Mouse (Mus musculus) intestine, embryonic 16.5 days (tissue): ENCODE results near the gene Zfp442. TPM values are rescaled to one million over a fixed set of nuclear protein-coding genes. Genes with fewer than 3 reads are reported as not detected.
"Not testable (repeated sequence)": the region's sequence is repeated elsewhere in the genome, so short reads cannot be mapped to it uniquely, and the experiment has no call there.

ENCODE experiments used
- ATAC-seq: fragments of 200-750 bp; cut with Nextera tagmentation; 2 replicates; pipeline ENCODE4 v1.8.0; 2017; ENCODE audit warnings: moderate TSS enrichment, moderate library complexity
- H3K27ac ChIP-seq: fragments of 300-500 bp; sonication (generic); 2 replicates; pipeline ENCODE4 v1.5.1; 2014; ENCODE audit warnings: mild to moderate bottlenecking, low read length
- H3K27me3 ChIP-seq: fragments of 300-500 bp; sonication (generic); replicated peaks from 2 replicates; pipeline ENCODE4 v1.6.1; 2014; ENCODE audit warnings: low read length, control low read depth, mixed read lengths; ENCODE audit not compliant: control insufficient read depth, insufficient read depth
- H3K36me3 ChIP-seq: fragments of 300-500 bp; sonication (generic); 2 replicates; pipeline ENCODE4 v1.6.1; 2014; ENCODE audit warnings: low read length, control low read depth; ENCODE audit not compliant: control insufficient read depth, insufficient read depth
- H3K4me1 ChIP-seq: fragments of 300-500 bp; sonication (generic); 2 replicates; pipeline ENCODE4 v1.6.1; 2014; ENCODE audit warnings: low read length, control low read depth, mixed read lengths; ENCODE audit not compliant: control insufficient read depth, insufficient read depth
- H3K4me2 ChIP-seq: fragments of 300-500 bp; sonication (generic); 2 replicates; pipeline ENCODE4 v1.6.1; 2014; ENCODE audit warnings: low read depth, low read length, control low read depth
- H3K4me3 ChIP-seq: fragments of 300-500 bp; sonication (generic); 2 replicates; pipeline ENCODE4 v1.5.1; 2014; ENCODE audit warnings: mild to moderate bottlenecking, low read length
- H3K9ac ChIP-seq: fragments of 300-500 bp; sonication (generic); 2 replicates; pipeline ENCODE4 v1.6.1; 2014; ENCODE audit warnings: low read depth, low read length
- H3K9me3 ChIP-seq: fragments of 300-500 bp; sonication (generic); 2 replicates; pipeline ENCODE4 v1.6.1; 2016; ENCODE audit warnings: low read length, control low read depth; ENCODE audit not compliant: control insufficient read depth
- WGBS: fragments of 180-500 bp; shearing (Covaris S2); extraction: QIAGEN DNeasy Blood & Tissue Kit; methylation state at CpG from one replicate; pipeline ENCODE4 v1.1.7; 2014; 5-methylcytosine and 5-hydroxymethylcytosine counted together
- polyA plus RNA-seq: library from polyadenylated mRNA; unstranded; fragments of >200 nt; fragmentation: Nextera tagmentation; extraction: Ambion mirVana; gene quantifications from 2 replicates; pipeline ENCODE4 v1.2.1, GENCODE M21; 2015

Zfp442 gene
- 4.8 and 5.7 TPM in 2 replicates for polyA plus RNA-seq

GRCm38 (mm10) chr2:150451180-150451919 is at the start of gene Zfp442:
Gene Zfp442, minus strand, starts transcription at chr2:150451486.
- H3K27ac ChIP-seq: peak within 1 kb of the TSS; percentile 59
- not testable (repeated sequence) for H3K27me3 ChIP-seq, H3K9me3 ChIP-seq, H3K4me1 ChIP-seq, H3K36me3 ChIP-seq
- H3K4me3 ChIP-seq: peak within 1 kb of the TSS; percentile 51
- peak within 1 kb of the TSS; percentile 51 for H3K4me2 ChIP-seq
- peak; percentile 100 for ATAC-seq
- peak within 1 kb of the TSS; percentile 60; the same call in 1 of the 2 replicates for H3K9ac ChIP-seq
- 2% methylated on average over 18 of the region's 18 CpGs for WGBS

- Histone ChIP-seq H3K4me2 (peak overlapping the region; percentile 52), H3K4me3 (peak overlapping the region; percentile 33)
- not testable (repeated sequence) for H3K9ac ChIP-seq, H3K4me1 ChIP-seq, H3K27ac ChIP-seq, H3K9me3 ChIP-seq, H3K27me3 ChIP-seq, H3K36me3 ChIP-seq, ATAC-seq
- WGBS: 37% methylated on average over 60 of the region's 60 CpGs
These were observed 49.1 kb upstream of the Zfp442 start for GRCm38 (mm10) chr2:150500124-150500973.

- Histone ChIP-seq H3K27ac (no peak overlapping the region), H3K4me3 (no peak overlapping the region), H3K4me1 (no peaks in the 10 kb centered on the region), H3K27me3 (no peaks in the 10 kb centered on the region), H3K9me3 (no peaks in the 10 kb centered on the region), H3K9ac (no peak overlapping the region), H3K36me3 (no peaks in the 10 kb centered on the region), H3K4me2 (no peak overlapping the region)
- WGBS: 78% methylated on average over 2 of the region's 2 CpGs
- ATAC-seq: no peak
These were observed 41.7 kb upstream of the Zfp442 start for GRCm38 (mm10) chr2:150493031-150493430.

- 69% methylated on average over 7 of the region's 8 CpGs for WGBS
- ATAC-seq, H3K9ac ChIP-seq, H3K27ac ChIP-seq, H3K4me1 ChIP-seq, H3K36me3 ChIP-seq, H3K4me3 ChIP-seq, H3K27me3 ChIP-seq, H3K4me2 ChIP-seq, H3K9me3 ChIP-seq: not testable (repeated sequence)
These were observed 33.9 kb upstream of the Zfp442 start, which contains the start of gene Zfp345 for GRCm38 (mm10) chr2:150484939-150485778. Gene Zfp345, minus strand, starts transcription at chr2:150485091.

GRCm38 (mm10) chr2:150439084-150439483 is 12.2 kb downstream of the Zfp442 start:
- H3K4me2 ChIP-seq, H3K9ac ChIP-seq, H3K36me3 ChIP-seq, H3K27me3 ChIP-seq, H3K4me1 ChIP-seq, H3K9me3 ChIP-seq, H3K27ac ChIP-seq, H3K4me3 ChIP-seq: not testable (repeated sequence)
- peak; percentile 48 for ATAC-seq
- 93% methylated on average over 1 of the region's 1 CpGs for WGBS

- H3K4me2 ChIP-seq, H3K27me3 ChIP-seq, H3K9me3 ChIP-seq, H3K36me3 ChIP-seq, H3K4me3 ChIP-seq, H3K9ac ChIP-seq, ATAC-seq, H3K27ac ChIP-seq, H3K4me1 ChIP-seq: not testable (repeated sequence)
- WGBS: 87% methylated on average over 17 of the region's 17 CpGs
These were observed 39.1 kb downstream of the Zfp442 start for GRCm38 (mm10) chr2:150412146-150412545.

- Histone ChIP-seq H3K4me1 (no peaks in the 10 kb centered on the region), H3K27ac (no peak overlapping the region), H3K27me3 (no peaks in the 10 kb centered on the region), H3K9ac (no peak overlapping the region), H3K4me3 (no peak overlapping the region), H3K9me3 (no peaks in the 10 kb centered on the region), H3K4me2 (no peak overlapping the region), H3K36me3 (no peaks in the 10 kb centered on the region)
- 87% methylated on average over 1 of the region's 1 CpGs for WGBS
- ATAC-seq: no peak
These were observed 61.1 kb downstream of the Zfp442 start for GRCm38 (mm10) chr2:150390198-150390597.

GRCm38 (mm10) chr2:150385553-150386106 is 65.7 kb downstream of the Zfp442 start:
- not testable (repeated sequence) for H3K27ac ChIP-seq, H3K36me3 ChIP-seq, H3K4me1 ChIP-seq, H3K9ac ChIP-seq, H3K9me3 ChIP-seq, ATAC-seq, H3K27me3 ChIP-seq, H3K4me3 ChIP-seq, H3K4me2 ChIP-seq
- WGBS: 93% methylated on average over 18 of the region's 19 CpGs

DNA sequence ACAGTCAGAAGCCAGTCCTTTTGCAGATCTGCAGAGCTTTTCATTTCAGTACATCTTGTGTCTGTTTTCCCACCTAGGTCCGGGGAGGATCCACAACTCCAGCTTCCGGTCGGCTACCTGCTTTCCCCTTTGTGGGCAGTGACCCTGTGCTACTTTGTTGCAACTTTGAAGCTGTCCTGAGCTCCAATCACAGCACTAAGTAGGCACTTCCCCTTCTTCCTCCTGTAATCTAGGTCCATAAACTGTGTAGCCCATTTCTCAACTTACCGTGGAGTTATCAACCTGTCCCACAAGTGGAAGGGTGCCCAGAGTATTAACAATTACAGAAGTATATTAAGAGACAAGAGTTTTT is 88.4 kb downstream of the Zfp442 start:
- Histone ChIP-seq H3K4me3 (peak overlapping the region; percentile 72), H3K27me3 (no peaks in the 10 kb centered on the region), H3K4me2 (peak overlapping the region; percentile 60), H3K27ac (peak overlapping the region; percentile 54), H3K9me3 (no peaks in the 10 kb centered on the region), H3K36me3 (no peaks in the 10 kb centered on the region), H3K4me1 (no peaks in the 10 kb centered on the region), H3K9ac (peak overlapping the region; percentile 81)
- 7% methylated on average over 4 of the region's 4 CpGs for WGBS
- peak; percentile 70 for ATAC-seq
